Mouse (Mus musculus): Measurements from ENCODE around the gene Zfhx3. TPM values are rescaled to one million over a fixed set of nuclear protein-coding genes. Genes with fewer than 3 reads are reported as not detected.

Zfhx3 gene
- total RNA-seq, 2 experiments from 2014 or later, result 3.4 to 4.3 TPM

DNA sequence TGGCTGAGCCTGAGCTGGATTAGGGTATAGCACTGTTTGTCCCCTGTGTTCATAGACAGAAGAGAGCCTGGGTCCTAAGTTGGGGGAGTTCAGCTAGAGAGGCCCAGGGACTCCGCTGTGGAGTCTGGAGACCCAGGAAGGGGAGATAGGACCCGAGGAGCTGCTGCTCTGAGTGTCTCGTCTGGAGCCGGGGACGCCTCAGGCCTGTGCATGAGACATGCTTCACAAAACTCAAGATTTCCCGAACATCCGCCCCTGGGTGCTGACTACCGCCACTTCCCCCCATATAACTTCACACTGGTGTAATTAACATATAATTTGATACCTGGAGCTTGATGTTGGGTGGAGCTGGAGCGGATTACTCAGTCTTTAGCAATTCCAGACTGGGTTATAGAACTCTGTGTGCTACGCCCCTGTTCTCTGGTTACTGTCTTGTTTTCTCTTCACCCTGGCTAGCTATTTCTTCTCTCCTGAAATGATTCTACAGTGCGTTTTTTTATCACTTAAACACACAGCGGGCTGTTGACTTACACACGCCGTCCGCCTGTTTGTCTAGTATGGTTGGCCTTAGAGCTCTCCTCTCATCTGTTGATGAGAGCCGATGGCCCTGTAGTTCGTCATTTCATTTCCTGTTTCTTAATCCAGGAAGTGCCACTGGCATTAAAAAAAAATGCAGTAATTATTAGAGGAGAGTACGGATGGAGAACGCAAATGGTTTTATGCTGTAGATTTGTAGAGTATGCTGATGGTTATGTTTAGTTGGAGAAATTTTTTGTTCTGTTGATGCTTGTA is 822.2 kb downstream of the Zfhx3 start:
- no peak for DNase-seq (ENCODE audit: extremely low spot score in 1 of 2, low spot score in 1 of 2)

DNA sequence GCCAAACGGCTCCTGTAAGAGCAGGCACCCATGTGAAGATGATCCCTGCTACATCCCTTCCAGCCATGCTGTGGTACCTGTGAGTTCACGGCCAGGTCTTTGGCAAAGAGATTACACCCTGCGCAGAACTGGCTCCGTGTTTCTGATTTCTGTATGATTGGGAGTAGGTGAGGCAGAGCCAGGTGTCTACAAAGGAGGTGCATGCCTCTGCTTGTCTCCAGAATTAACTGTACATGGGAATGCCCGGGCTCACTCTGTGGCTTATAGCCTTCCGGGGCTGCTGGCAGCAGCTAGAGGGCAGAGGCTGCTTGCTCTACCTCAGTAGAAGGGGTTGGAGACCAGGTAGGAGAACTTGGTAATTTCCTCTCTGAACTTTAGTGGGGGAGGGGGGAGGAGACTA is 823.7 kb downstream of the Zfhx3 start:
- DNase-seq (ENCODE audit: extremely low spot score in 1 of 2, low spot score in 1 of 2), result no peak

GRCm38 (mm10) chr8:108768051-108768450 is 825.6 kb downstream of the Zfhx3 start:
- DNase-seq (ENCODE audit: extremely low spot score in 1 of 2, low spot score in 1 of 2), result no peak

GRCm38 (mm10) chr8:108770334-108770733 is 827.9 kb downstream of the Zfhx3 start:
- DNase-seq (ENCODE audit: extremely low spot score in 1 of 2, low spot score in 1 of 2), result no peak

- no peak for DNase-seq (ENCODE audit: extremely low spot score in 1 of 2, low spot score in 1 of 2)
Measured at GRCm38 (mm10) chr8:108773436-108773835, 831.0 kb downstream of the Zfhx3 start.

DNA sequence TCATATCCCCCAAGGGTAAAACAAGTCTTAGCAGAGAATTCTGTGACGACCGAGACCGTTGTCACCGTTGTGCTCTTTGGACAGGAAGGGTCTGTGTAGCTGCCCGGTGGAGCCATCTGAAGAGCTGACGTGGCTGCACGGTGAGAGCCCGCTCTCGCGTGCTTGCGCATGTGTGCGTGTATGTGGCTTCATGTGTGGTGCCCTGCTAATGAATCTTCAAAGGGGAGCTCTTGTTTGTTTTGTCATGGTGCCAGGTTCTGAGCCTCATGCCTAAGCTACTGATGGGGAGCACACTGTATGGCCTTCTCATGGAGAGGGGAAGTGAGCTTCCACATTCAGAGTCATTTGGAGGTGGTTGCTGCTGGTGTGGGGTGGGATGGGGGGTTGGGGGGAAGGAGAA is 835.6 kb downstream of the Zfhx3 start:
- DNase-seq (ENCODE audit: extremely low spot score in 1 of 2, low spot score in 1 of 2), result no peak

DNA sequence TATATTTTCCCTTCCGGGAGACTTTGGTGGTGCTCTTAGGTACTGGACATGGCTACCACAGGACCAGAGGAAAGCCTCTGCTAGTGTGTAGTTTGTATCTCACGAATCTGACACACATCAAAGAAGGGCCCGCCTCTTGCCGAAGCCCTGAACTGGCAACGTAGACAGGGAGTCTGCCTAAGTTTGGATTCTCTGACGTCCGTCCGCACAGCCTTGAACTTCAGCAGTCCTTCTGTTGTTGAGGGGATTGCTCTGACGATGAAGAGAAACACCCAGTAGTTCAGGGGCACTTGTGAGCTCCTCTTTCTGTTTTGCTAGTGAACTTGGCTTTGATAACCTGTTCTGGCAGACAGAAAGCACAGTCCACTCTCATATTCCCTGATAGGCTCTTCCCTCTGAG is 836.1 kb downstream of the Zfhx3 start:
- no peak for DNase-seq (ENCODE audit: extremely low spot score in 1 of 2, low spot score in 1 of 2)

DNA sequence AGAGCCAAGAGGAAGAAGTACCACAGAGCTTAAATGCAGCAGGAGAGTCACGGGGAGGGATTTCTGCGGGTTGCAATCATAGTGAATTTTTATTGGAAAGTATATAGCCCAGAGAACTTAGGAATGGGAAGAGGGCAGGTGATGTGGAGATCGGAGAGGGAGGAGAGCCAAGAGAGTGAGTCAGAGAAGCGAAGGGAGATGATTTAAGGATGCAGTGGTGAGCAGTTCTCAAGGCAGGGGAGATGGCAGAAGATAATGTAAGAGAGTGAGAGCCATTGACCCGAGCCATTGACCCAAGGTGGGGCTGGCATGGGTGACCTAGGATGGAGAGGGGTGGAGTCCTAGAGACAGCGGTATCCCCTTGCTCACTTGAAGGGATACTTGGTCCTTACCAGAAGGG is 838.3 kb downstream of the Zfhx3 start:
- no peak for DNase-seq (ENCODE audit: extremely low spot score in 1 of 2, low spot score in 1 of 2)

DNA sequence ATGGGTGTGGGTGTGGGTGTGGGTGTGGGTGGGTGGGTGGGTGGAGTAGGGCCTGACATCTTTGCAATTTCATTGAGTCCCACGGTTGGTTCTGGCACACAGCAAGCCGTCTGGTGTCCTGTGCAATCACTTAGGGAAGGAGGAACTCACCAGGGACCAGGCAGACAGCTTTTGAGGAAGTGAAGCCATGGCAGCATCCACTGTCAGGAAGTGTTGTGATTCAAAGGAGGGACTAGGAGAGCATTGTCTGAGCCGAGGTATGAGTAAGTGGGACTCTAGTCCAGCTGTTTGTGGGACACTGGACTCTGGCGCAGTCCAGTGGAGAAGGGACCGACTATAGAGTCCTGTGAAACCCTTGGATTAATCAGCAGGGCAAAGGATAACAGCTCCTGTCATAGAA is 838.7 kb downstream of the Zfhx3 start:
- no peak for DNase-seq (ENCODE audit: extremely low spot score in 1 of 2, low spot score in 1 of 2)

DNA sequence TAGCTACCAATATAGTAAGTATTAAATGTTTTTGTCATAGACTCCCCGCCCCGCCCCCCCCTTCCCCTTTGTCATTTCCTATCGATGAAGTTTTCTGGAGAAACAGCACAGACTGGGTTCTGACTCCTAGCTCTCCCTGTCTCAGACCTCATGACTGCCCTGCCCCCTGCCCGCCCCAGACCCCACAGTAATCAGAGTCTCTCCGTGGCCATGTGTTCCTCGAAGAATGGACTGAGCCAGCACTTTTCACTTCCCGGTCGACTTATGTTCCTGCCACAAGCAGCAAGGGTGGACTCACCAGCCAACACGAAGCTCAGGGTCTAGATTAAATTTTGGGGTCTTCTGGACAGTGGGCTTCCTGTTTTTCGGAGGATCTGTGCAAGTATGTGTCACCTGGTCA is 840.7 kb downstream of the Zfhx3 start:
- DNase-seq (ENCODE audit: extremely low spot score in 1 of 2, low spot score in 1 of 2), result no peak

- DNase-seq (ENCODE audit: extremely low spot score in 1 of 2, low spot score in 1 of 2), result no peak
Measured at GRCm38 (mm10) chr8:108788156-108788761, 845.8 kb downstream of the Zfhx3 start.

GRCm38 (mm10) chr8:108788762-108789157 is 846.3 kb downstream of the Zfhx3 start:
- no peak for DNase-seq (ENCODE audit: extremely low spot score in 1 of 2, low spot score in 1 of 2)

DNA sequence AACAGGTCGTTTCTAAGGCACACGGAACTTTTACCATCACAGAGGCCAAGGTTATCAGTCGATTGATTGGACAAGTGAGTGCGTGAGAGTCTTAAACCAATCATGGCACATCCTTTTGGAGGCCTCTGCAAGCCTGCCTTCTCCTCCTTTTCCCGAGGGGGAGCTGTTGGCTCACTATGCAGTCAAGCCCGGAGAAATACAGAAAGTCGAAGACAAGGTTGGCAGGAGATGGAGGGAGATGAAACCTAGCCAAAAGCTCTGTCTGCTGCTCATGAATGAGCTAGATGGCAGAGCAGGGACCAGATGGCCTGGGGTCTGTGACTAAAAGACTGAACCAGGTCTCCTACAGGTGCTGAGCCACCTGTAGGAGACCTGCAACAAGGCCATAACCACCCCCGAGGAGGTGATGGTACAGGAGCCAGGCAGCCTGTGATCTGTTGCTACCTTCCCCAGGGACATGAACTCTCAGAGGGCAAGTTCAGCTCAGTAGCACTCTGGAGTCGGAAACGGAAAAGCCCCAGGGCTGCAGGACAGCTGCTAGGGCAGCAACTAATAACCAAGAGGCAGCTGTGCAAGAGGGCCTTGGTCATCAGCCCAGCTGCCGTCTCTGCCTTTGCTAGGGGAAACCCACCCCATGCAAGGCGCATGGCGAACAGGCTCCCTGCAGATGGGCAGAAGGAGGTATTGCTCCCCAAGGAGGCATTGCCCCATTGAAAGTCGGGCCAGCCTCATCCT is 848.3 kb downstream of the Zfhx3 start:
- peak; percentile 37 to 53 for DNase-seq (ENCODE audit: extremely low spot score in 1 of 2, low spot score in 1 of 2)

DNA sequence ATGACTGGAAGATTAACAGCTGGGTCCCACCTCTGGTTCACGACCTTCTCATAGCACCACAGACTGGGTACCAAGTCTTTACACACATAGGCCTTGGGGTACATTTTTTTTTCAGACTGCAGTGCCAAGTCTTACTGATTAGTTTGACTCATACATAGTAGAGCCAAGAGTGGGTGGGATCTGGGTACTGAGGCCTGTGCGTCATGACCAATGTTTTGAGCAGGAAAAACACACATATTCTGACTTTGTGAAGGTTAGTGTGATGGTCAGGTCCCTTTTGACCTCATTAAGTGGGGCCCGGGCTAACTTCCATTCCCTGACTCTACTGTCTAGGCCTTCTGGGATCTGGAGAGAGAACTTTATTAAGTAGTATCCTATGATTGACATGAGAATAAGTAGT is 853.6 kb downstream of the Zfhx3 start:
- no peak for DNase-seq (ENCODE audit: extremely low spot score in 1 of 2, low spot score in 1 of 2)

DNA sequence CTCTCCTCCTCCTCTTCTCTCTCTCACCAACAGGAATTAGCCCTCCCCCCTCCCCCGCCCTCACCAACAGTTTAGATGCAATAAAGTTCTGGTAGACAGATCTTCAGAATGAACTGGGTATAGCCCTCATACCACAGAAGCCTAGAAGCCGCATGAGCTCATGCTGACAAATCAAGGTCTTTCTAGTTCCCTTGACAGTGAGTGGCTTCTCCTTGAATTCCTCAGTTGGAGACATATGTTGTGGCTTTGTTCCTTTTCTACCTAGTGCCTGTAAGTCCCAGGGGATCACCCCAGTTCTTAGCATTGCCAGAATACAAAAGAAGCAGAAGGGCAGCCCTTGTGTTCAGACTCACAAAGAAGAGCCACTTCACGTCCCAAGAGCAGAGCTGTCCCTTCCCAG is 854.4 kb downstream of the Zfhx3 start:
- DNase-seq (ENCODE audit: extremely low spot score in 1 of 2, low spot score in 1 of 2), result no peak

- DNase-seq (ENCODE audit: extremely low spot score in 1 of 2, low spot score in 1 of 2), result peak in 1 of 2 experiments; percentile 23
Measured at GRCm38 (mm10) chr8:108798012-108798411, 855.6 kb downstream of the Zfhx3 start.

DNA sequence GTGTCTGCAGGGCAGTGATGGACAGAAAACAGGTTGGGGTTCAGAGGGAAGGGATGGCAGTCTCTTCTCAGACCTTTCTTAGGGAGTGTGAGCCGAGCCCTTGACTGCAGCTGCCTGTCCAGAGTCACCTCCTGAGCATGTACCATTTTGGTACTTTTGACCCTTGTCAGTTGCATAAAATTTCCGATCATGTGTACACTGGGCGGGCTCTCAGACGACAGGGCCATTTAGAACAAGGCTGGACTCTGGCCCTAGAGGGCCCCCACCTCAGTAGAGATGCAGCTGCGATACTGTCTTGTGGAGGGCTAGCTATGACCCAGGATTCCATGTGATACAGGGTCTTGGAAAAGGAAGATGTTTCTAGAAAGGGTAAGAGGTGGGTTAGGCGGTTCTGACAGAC is 856.8 kb downstream of the Zfhx3 start:
- DNase-seq (ENCODE audit: extremely low spot score in 1 of 2, low spot score in 1 of 2), result no peak

- no peak for DNase-seq (ENCODE audit: extremely low spot score in 1 of 2, low spot score in 1 of 2)
Measured at GRCm38 (mm10) chr8:108800357-108800756, 857.9 kb downstream of the Zfhx3 start.

- no peak for DNase-seq (ENCODE audit: extremely low spot score in 1 of 2, low spot score in 1 of 2)
Measured at GRCm38 (mm10) chr8:108803017-108803416, 860.6 kb downstream of the Zfhx3 start.

GRCm38 (mm10) chr8:108811694-108812093 is 869.2 kb downstream of the Zfhx3 start:
- no peak for DNase-seq (ENCODE audit: extremely low spot score in 1 of 2, low spot score in 1 of 2)

GRCm38 (mm10) chr8:108813375-108813774 is 870.9 kb downstream of the Zfhx3 start:
- no peak for DNase-seq (ENCODE audit: extremely low spot score in 1 of 2, low spot score in 1 of 2)

Data from layer of hippocampus, postnatal 25 days (tissue).